Mouse (Mus musculus): ENCODE data around the gene Btbd9. TPM values are rescaled to one million over a fixed set of nuclear protein-coding genes. Genes with fewer than 3 reads are reported as not detected.

Btbd9 gene
- polyA plus RNA-seq, 1 experiment = 21.3 TPM

- Histone ChIP-seq H3K36me3 (ENCODE audit: control insufficient read depth, insufficient read depth) (no peaks in the 10 kb centered on the region), H3K79me2 (ENCODE audit: control insufficient read depth, insufficient read depth) (no peaks in the 10 kb centered on the region), H3K27me3 (ENCODE audit: control insufficient read depth, insufficient read depth, insufficient read length) (no peaks in the 10 kb centered on the region), H3K4me2 (ENCODE audit: low read depth) (no peak overlapping the region), H3ac (ENCODE audit: control insufficient read depth, insufficient read length) (no peak overlapping the region), H3K4me3 (no peak overlapping the region)
- TF ChIP-seq MYOD1 (IDR thresholded peaks at IDR 0.05; ENCODE audit: control insufficient read depth in 1 of 3, insufficient read length in 2 of 3, low read depth in 2 of 3) = no peak
- TF ChIP-seq REST (IDR thresholded peaks at IDR 0.05; ENCODE audit: insufficient read depth, insufficient read length) = no peak
- no peak for TF ChIP-seq E2F4 (IDR thresholded peaks at IDR 0.05; ENCODE audit: insufficient read depth)
- TF ChIP-seq MAX (IDR thresholded peaks at IDR 0.05; ENCODE audit: low read depth) = no peak
- no peak for TF ChIP-seq MYOG (IDR thresholded peaks at IDR 0.05; ENCODE audit: control insufficient read depth in 1 of 3, insufficient read depth in 1 of 3, insufficient read length in 2 of 3, low read depth in 2 of 3)
- TF ChIP-seq SRF (IDR thresholded peaks at IDR 0.05; ENCODE audit: control insufficient read depth, insufficient read length, low read depth) = no peak
- no peak for TF ChIP-seq POLR2AphosphoS2 (IDR thresholded peaks at IDR 0.05; ENCODE audit: insufficient read length, low read depth)
These were observed 106.7 kb downstream of the Btbd9 start for GRCm38 (mm10) chr17:30469511-30470076.

GRCm38 (mm10) chr17:30468368-30468767 is 107.9 kb downstream of the Btbd9 start:
- H3K79me2 ChIP-seq (ENCODE audit: control insufficient read depth, insufficient read depth) = no peaks in the 10 kb centered on the region
- H3K4me2 ChIP-seq (ENCODE audit: low read depth) = peak overlapping the region; percentile 54
- no peaks in the 10 kb centered on the region for H3K27me3 ChIP-seq (ENCODE audit: control insufficient read depth, insufficient read depth, insufficient read length)
- TF ChIP-seq USF1 (IDR thresholded peaks at IDR 0.05; ENCODE audit: low read depth) (no peak), POLR2A (IDR thresholded peaks at IDR 0.05; ENCODE audit: insufficient read length, low read depth) (no peak), REST (IDR thresholded peaks at IDR 0.05; ENCODE audit: insufficient read depth, insufficient read length) (no peak), MYOG (IDR thresholded peaks at IDR 0.05; ENCODE audit: control insufficient read depth in 1 of 3, insufficient read depth in 1 of 3, insufficient read length in 2 of 3, low read depth in 2 of 3) (no peak), MYOD1 (IDR thresholded peaks at IDR 0.05; ENCODE audit: control insufficient read depth in 1 of 3, insufficient read length in 2 of 3, low read depth in 2 of 3) (no peak), POLR2AphosphoS2 (IDR thresholded peaks at IDR 0.05; ENCODE audit: insufficient read length, low read depth) (no peak), CEBPB (IDR thresholded peaks at IDR 0.05; ENCODE audit: insufficient read depth, poor library complexity, severe bottlenecking) (no peak), TCF12 (IDR thresholded peaks at IDR 0.05; ENCODE audit: insufficient read depth, poor library complexity, severe bottlenecking) (no peak), TCF3 (IDR thresholded peaks at IDR 0.05; ENCODE audit: insufficient read length, low read depth) (no peak), SRF (IDR thresholded peaks at IDR 0.05; ENCODE audit: control insufficient read depth, insufficient read length, low read depth) (no peak), MAX (IDR thresholded peaks at IDR 0.05; ENCODE audit: low read depth) (no peak)
- H3K36me3 ChIP-seq (ENCODE audit: control insufficient read depth, insufficient read depth) = no peaks in the 10 kb centered on the region
- H3ac ChIP-seq (ENCODE audit: control insufficient read depth, insufficient read length) = no peak overlapping the region
- no peak overlapping the region for H3K4me3 ChIP-seq

GRCm38 (mm10) chr17:30467566-30468213 is 108.6 kb downstream of the Btbd9 start:
- TF ChIP-seq MAX (IDR thresholded peaks at IDR 0.05; ENCODE audit: low read depth) = no peak
- TF ChIP-seq CEBPB (IDR thresholded peaks at IDR 0.05; ENCODE audit: insufficient read depth, poor library complexity, severe bottlenecking) = peak; percentile 58; the same call in 1 of the 2 replicates
- no peak for TF ChIP-seq POLR2AphosphoS2 (IDR thresholded peaks at IDR 0.05; ENCODE audit: insufficient read length, low read depth)
- peak; percentile 36 to 79 (median 78) for TF ChIP-seq MYOD1 (IDR thresholded peaks at IDR 0.05; ENCODE audit: control insufficient read depth in 1 of 3, insufficient read length in 2 of 3, low read depth in 2 of 3)
- TF ChIP-seq MYOG (IDR thresholded peaks at IDR 0.05; ENCODE audit: control insufficient read depth in 1 of 3, insufficient read depth in 1 of 3, insufficient read length in 2 of 3, low read depth in 2 of 3) = peak in 2 of 3 experiments; percentile 35 to 40
- TF ChIP-seq REST (IDR thresholded peaks at IDR 0.05; ENCODE audit: insufficient read depth, insufficient read length) = no peak
- no peak for TF ChIP-seq TCF3 (IDR thresholded peaks at IDR 0.05; ENCODE audit: insufficient read length, low read depth)
- TF ChIP-seq POLR2A (IDR thresholded peaks at IDR 0.05; ENCODE audit: insufficient read length, low read depth) = no peak
- TF ChIP-seq SRF (IDR thresholded peaks at IDR 0.05; ENCODE audit: control insufficient read depth, insufficient read length, low read depth) = no peak
- no peak for TF ChIP-seq TCF12 (IDR thresholded peaks at IDR 0.05; ENCODE audit: insufficient read depth, poor library complexity, severe bottlenecking)
- TF ChIP-seq E2F4 (IDR thresholded peaks at IDR 0.05; ENCODE audit: insufficient read depth) = no peak
- TF ChIP-seq USF1 (IDR thresholded peaks at IDR 0.05; ENCODE audit: low read depth) = no peak
- Histone ChIP-seq H3ac (ENCODE audit: control insufficient read depth, insufficient read length) (no peak overlapping the region), H3K4me2 (ENCODE audit: low read depth) (peak overlapping the region; percentile 54), H3K36me3 (ENCODE audit: control insufficient read depth, insufficient read depth) (no peaks in the 10 kb centered on the region), H3K79me2 (ENCODE audit: control insufficient read depth, insufficient read depth) (no peaks in the 10 kb centered on the region), H3K4me3 (no peak overlapping the region), H3K27me3 (ENCODE audit: control insufficient read depth, insufficient read depth, insufficient read length) (no peaks in the 10 kb centered on the region)

GRCm38 (mm10) chr17:30465060-30465762 is 111.1 kb downstream of the Btbd9 start:
- TF ChIP-seq MAX (IDR thresholded peaks at IDR 0.05; ENCODE audit: low read depth) (peak; percentile 56), USF1 (IDR thresholded peaks at IDR 0.05; ENCODE audit: low read depth) (peak; percentile 72), MYOG (IDR thresholded peaks at IDR 0.05; ENCODE audit: control insufficient read depth in 1 of 3, insufficient read depth in 1 of 3, insufficient read length in 2 of 3, low read depth in 2 of 3) (no peak)
- H3K27me3 ChIP-seq (ENCODE audit: control insufficient read depth, insufficient read depth, insufficient read length) = no peaks in the 10 kb centered on the region
- no peak overlapping the region for H3K4me2 ChIP-seq (ENCODE audit: low read depth)
- H3K36me3 ChIP-seq (ENCODE audit: control insufficient read depth, insufficient read depth) = no peaks in the 10 kb centered on the region
- no peaks in the 10 kb centered on the region for H3K79me2 ChIP-seq (ENCODE audit: control insufficient read depth, insufficient read depth)
- H3K4me3 ChIP-seq = no peak overlapping the region
- H3ac ChIP-seq (ENCODE audit: control insufficient read depth, insufficient read length) = no peak overlapping the region
